In genomic region chr3:108769547-108769946, GRCm38 (mm10) we compare ENCODE assay signal across 1 mouse cellular context.
TF ChIP-seq lines count a peak whose summit lies in the region.

No protein-coding gene starts in this region.

TF ChIP-seq in CH12.LX, 34 proteins besides CTCF, POLR2A, EP300 and RAD21 (continued from another document):
- no peak for TF ChIP-seq ZKSCAN1 (IDR thresholded peaks at IDR 0.05; ENCODE audit: borderline replicate concordance, low read depth, low read length)
- no peak for TF ChIP-seq ZNF384 (IDR thresholded peaks at IDR 0.05; ENCODE audit: low read depth, low read length)
- TF ChIP-seq ETS1 (conservative IDR thresholded peaks at IDR 0.05; ENCODE audit: low read depth, low read length), result no peak
- no peak for TF ChIP-seq NELFE (IDR thresholded peaks at IDR 0.05; ENCODE audit: low read depth, low read length)
- TF ChIP-seq UBTF (IDR thresholded peaks at IDR 0.05; ENCODE audit: low read depth, low read length), result no peak
- TF ChIP-seq SMC3 (IDR thresholded peaks at IDR 0.05; ENCODE audit: low read depth, low read length), result no peak
